11 mouse cellular contexts compared by ENCODE assay signal in the genomic region with DNA sequence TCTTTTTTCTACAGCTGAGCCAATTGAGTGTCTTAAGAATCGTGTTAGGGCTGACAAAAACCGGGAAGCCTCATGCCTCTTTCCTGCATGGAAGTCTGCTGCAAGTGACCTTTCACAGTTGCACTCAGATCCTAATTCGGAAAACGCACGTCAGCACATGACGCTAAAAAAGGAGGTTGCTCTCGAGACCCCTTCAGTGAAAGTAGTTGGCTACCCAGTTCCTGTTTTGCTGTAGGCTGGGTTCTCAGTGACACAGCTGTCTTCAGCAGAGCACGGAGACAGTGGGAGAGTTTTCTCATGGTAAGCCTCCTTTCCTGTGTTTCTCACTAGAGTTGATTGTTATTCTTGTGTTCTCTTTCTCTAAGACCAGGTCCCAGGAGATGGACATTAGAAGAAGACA. TPM values are rescaled to one million over a fixed set of nuclear protein-coding genes. Genes with fewer than 3 reads are reported as not detected.
A peak's percentile ranks its signal among the peaks of the same experiment; 100 is the strongest.
DNase-seq lines count a peak whose midpoint lies in the region; ATAC-seq and TF ChIP-seq lines count a peak whose summit lies in the region.
"Had no signal": no experiment of that assay in that cellular context is flagged by ENCODE, and none has a peak within 500 bp of the region (broad histone marks: within the 10 kb centered on the region; RNA-seq: fewer than 3 reads in every experiment).

No protein-coding gene starts in this region.

- H3K36me3 ChIP-seq in heart, embryonic 13.5 days = no peaks in the 10 kb centered on the region
- H3K36me3 ChIP-seq in midbrain, embryonic 11.5 days (ENCODE audit: control insufficient read depth, insufficient read depth, low read length) = no peaks in the 10 kb centered on the region
- no peaks in the 10 kb centered on the region for H3K36me3 ChIP-seq in hindbrain, embryonic 14.5 days (replicated peaks; ENCODE audit: control insufficient read depth, insufficient read depth)

- no peak for ATAC-seq in heart, embryonic 13.5 days (ENCODE audit: extremely low read depth, insufficient number of reproducible peaks, low FRiP score, low TSS enrichment)
- ATAC-seq in megakaryocyte, adult 5-6 weeks (ENCODE audit: poor library complexity, severe bottlenecking) = peak; percentile 56
- ATAC-seq in midbrain, embryonic 11.5 days (ENCODE audit: low FRiP score) = no peak
- ATAC-seq in hindbrain, embryonic 14.5 days (ENCODE audit: low FRiP score) = no peak

- H3K4me1 ChIP-seq in heart, embryonic 13.5 days = peaks cover 13% of the 10 kb centered on the region
- H3K4me1 ChIP-seq in midbrain, embryonic 11.5 days (ENCODE audit: control insufficient read depth, insufficient read depth, low read length) = no peaks in the 10 kb centered on the region
- H3K4me1 ChIP-seq in hindbrain, embryonic 14.5 days (replicated peaks; ENCODE audit: control insufficient read depth, insufficient read depth, low read length) = no peaks in the 10 kb centered on the region

- WGBS in heart, embryonic 13.5 days = 42% methylated on average over 8 of the region's 8 CpGs
- 70% methylated on average over 8 of the region's 8 CpGs for WGBS in midbrain, embryonic 11.5 days
- 71% methylated on average over 8 of the region's 8 CpGs for WGBS in hindbrain, embryonic 14.5 days

- no peak overlapping the region for H3K9ac ChIP-seq in heart, embryonic 13.5 days
- H3K9ac ChIP-seq in midbrain, embryonic 11.5 days (ENCODE audit: low read length) = no peak overlapping the region
- no peak overlapping the region for H3K9ac ChIP-seq in hindbrain, embryonic 14.5 days

- peak overlapping the region; percentile 13 for H3K27ac ChIP-seq in left cerebral cortex, adult 2 months
- H3K27ac ChIP-seq in heart, embryonic 13.5 days (replicated peaks) = peak overlapping the region; percentile 43; the same call in 1 of the 2 replicates
- no peak overlapping the region for H3K27ac ChIP-seq in midbrain, embryonic 11.5 days (ENCODE audit: low read depth, low read length)
- no peak overlapping the region for H3K27ac ChIP-seq in hindbrain, embryonic 14.5 days

- no peaks in the 10 kb centered on the region for H3K27me3 ChIP-seq in heart, embryonic 13.5 days (replicated peaks)
- no peaks in the 10 kb centered on the region for H3K27me3 ChIP-seq in midbrain, embryonic 11.5 days (ENCODE audit: control insufficient read depth, insufficient read depth, low read length)
- H3K27me3 ChIP-seq in hindbrain, embryonic 14.5 days (ENCODE audit: control insufficient read depth, insufficient read depth, low read length) = no peaks in the 10 kb centered on the region

- H3K4me3 ChIP-seq in left cerebral cortex, adult 2 months = no peak overlapping the region
- H3K4me3 ChIP-seq in heart, embryonic 13.5 days = no peak overlapping the region
- H3K4me3 ChIP-seq in midbrain, embryonic 11.5 days (ENCODE audit: low read depth, low read length) = no peak overlapping the region
- H3K4me3 ChIP-seq in hindbrain, embryonic 14.5 days (replicated peaks; ENCODE audit: low read length) = no peak overlapping the region
- H3K4me3 ChIP-seq: myocyte had no signal

- no peak for TF ChIP-seq CTCF in left cerebral cortex, adult 2 months (IDR thresholded peaks at IDR 0.05)

- H3K9me3 ChIP-seq in heart, embryonic 13.5 days = no peaks in the 10 kb centered on the region
- no peaks in the 10 kb centered on the region for H3K9me3 ChIP-seq in midbrain, embryonic 11.5 days (ENCODE audit: control insufficient read depth, low read length)
- no peaks in the 10 kb centered on the region for H3K9me3 ChIP-seq in hindbrain, embryonic 14.5 days (ENCODE audit: control insufficient read depth, low read length)

- intact Hi-C loops in left cerebral cortex, adult 2 months (cut with DNase I) = no loop called here
- intact Hi-C loops in left cerebral cortex, postnatal 36 days (cut with DNase I) = no loop called here

- no peak overlapping the region for H3K4me2 ChIP-seq in heart, embryonic 13.5 days
- no peak overlapping the region for H3K4me2 ChIP-seq in midbrain, embryonic 11.5 days
- H3K4me2 ChIP-seq in hindbrain, embryonic 14.5 days (replicated peaks) = no peak overlapping the region

- no peak for DNase-seq in left cerebral cortex, adult 2 months (ENCODE audit: extremely low spot score in 1 of 2, low spot score in 2 of 2)
- no peak for DNase-seq in left cerebral cortex, postnatal 36 days (ENCODE audit: low spot score in 2 of 2)
- DNase-seq in thymus, postnatal 25 days = peak; percentile 56
- no peak for DNase-seq in ovary, postnatal 14 days (ENCODE audit: low spot score)
- no peak for DNase-seq in midbrain, embryonic 11.5 days (ENCODE audit: low spot score, missing footprints)
- DNase-seq in hindbrain, embryonic 14.5 days (ENCODE audit: low spot score) = no peak
- DNase-seq: cerebellum, postnatal 25 days; gastrocnemius, postnatal 14 days had no signal

RNA-seq across cellular contexts. Expression of gene Gpcpd1, which starts 9.7 kb away (rescaled TPM):
- 10 to 100 TPM; 74.2 to 86.0 TPM for total RNA-seq in left cerebral cortex, adult 2 months (2021)
- 10 to 100 TPM; 92.9 to 94.2 TPM for total RNA-seq in left cerebral cortex, postnatal 36 days (2021)
- polyA plus RNA-seq in heart, embryonic 13.5 days (2015; fragmentation: Nextera tagmentation; extraction: Ambion mirVana) = 31.6 and 31.7 TPM in 2 replicates
- total RNA-seq in megakaryocyte, adult 5-6 weeks (2015) = 55.9 and 57.3 TPM in 2 replicates
- 49.6 and 52.2 TPM in 2 replicates for total RNA-seq in megakaryocyte, adult 5-6 weeks (2017)
- 41.7 and 50.4 TPM in 2 replicates for polyA plus RNA-seq in midbrain, embryonic 11.5 days (2014; fragmentation: Nextera tagmentation; extraction: Ambion mirVana)
- polyA plus RNA-seq in hindbrain, embryonic 14.5 days (2014; fragmentation: Nextera tagmentation; extraction: Ambion mirVana) = 76.5 and 102 TPM in 2 replicates

Comparison
In these comparisons a context has a peak if more than half of its experiments do, and no peak if none do; other contexts are left out.
1. H3K27ac ChIP-seq: peak in left cerebral cortex, adult 2 months (single experiment) and heart, embryonic 13.5 days (single experiment); none in midbrain, embryonic 11.5 days (single experiment) and hindbrain, embryonic 14.5 days (single experiment).